Mouse (Mus musculus): ENCODE data around the gene Dennd5a. TPM values are rescaled to one million over a fixed set of nuclear protein-coding genes. Genes with fewer than 3 reads are reported as not detected.

Gene Dennd5a
- polyA plus RNA-seq, 1 experiment from 2014 or later, result 26.7 TPM

- H3K36me3 ChIP-seq (ENCODE audit: control insufficient read depth, insufficient read depth, low read length), result no peaks in the 10 kb centered on the region
- no peak overlapping the region for H3K4me3 ChIP-seq (ENCODE audit: low read depth, low read length)
- no peak overlapping the region for H3K4me2 ChIP-seq
- 77% methylated on average over 3 of the region's 3 CpGs for WGBS
- H3K9me3 ChIP-seq (ENCODE audit: control insufficient read depth, low read length), result no peaks in the 10 kb centered on the region
- no peak overlapping the region for H3K9ac ChIP-seq (ENCODE audit: low read depth, low read length)
- ATAC-seq (replicated peaks; ENCODE audit: low FRiP score) (no peak), DNase-seq (ENCODE audit: low spot score) (no peak)
- H3K27ac ChIP-seq (ENCODE audit: low read depth, low read length), result no peak overlapping the region
- H3K4me1 ChIP-seq (replicated peaks; ENCODE audit: control insufficient read depth, insufficient read depth, low read length), result 0 out of 2 replicates have a peak, but pooled peaks cover 8% of the 10 kb centered on the region
- H3K27me3 ChIP-seq (replicated peaks; ENCODE audit: control insufficient read depth, insufficient read depth, low read length), result peaks cover 55% of the 10 kb centered on the region
These were observed 93.6 kb downstream of the Dennd5a start for GRCm38 (mm10) chr7:109866643-109867042.

GRCm38 (mm10) chr7:109865370-109866229 is 94.7 kb downstream of the Dennd5a start, which contains the start of gene Scube2:
Gene Scube2 (minus strand): TSS chr7:109865679.
- ATAC-seq (replicated peaks; ENCODE audit: low FRiP score) (peak; percentile 73), DNase-seq (ENCODE audit: low spot score) (peak; percentile 48)
- Histone ChIP-seq H3K9ac (ENCODE audit: low read depth, low read length) (peak within 1 kb of the TSS; percentile 53), H3K9me3 (ENCODE audit: control insufficient read depth, low read length) (no peaks in the 10 kb centered on the region), H3K4me2 (peak within 1 kb of the TSS; percentile 96), H3K4me3 (ENCODE audit: low read depth, low read length) (peak within 1 kb of the TSS; percentile 63), H3K27ac (ENCODE audit: low read depth, low read length) (no peak within 1 kb of the TSS), H3K4me1 (replicated peaks; ENCODE audit: control insufficient read depth, insufficient read depth, low read length) (0 out of 2 replicates have a peak, but pooled peaks cover 8% of the 10 kb centered on the region), H3K27me3 (replicated peaks; ENCODE audit: control insufficient read depth, insufficient read depth, low read length) (peaks cover 55% of the 10 kb centered on the region), H3K36me3 (ENCODE audit: control insufficient read depth, insufficient read depth, low read length) (no peaks in the 10 kb centered on the region)
- 1% methylated on average over 56 of the region's 69 CpGs for WGBS

- Histone ChIP-seq H3K36me3 (ENCODE audit: control insufficient read depth, insufficient read depth, low read length) (no peaks in the 10 kb centered on the region), H3K4me1 (replicated peaks; ENCODE audit: control insufficient read depth, insufficient read depth, low read length) (peaks cover 11% of the 10 kb centered on the region; the same call in 1 of the 2 replicates), H3K9ac (ENCODE audit: low read depth, low read length) (no peak overlapping the region), H3K9me3 (ENCODE audit: control insufficient read depth, low read length) (no peaks in the 10 kb centered on the region), H3K4me3 (ENCODE audit: low read depth, low read length) (no peak overlapping the region), H3K27me3 (replicated peaks; ENCODE audit: control insufficient read depth, insufficient read depth, low read length) (peaks cover 56% of the 10 kb centered on the region), H3K27ac (ENCODE audit: low read depth, low read length) (no peak overlapping the region), H3K4me2 (no peak overlapping the region)
- DNase-seq (ENCODE audit: low spot score) (no peak), ATAC-seq (replicated peaks; ENCODE audit: low FRiP score) (no peak)
- WGBS, result 22% methylated on average over 4 of the region's 4 CpGs
These were observed 96.7 kb downstream of the Dennd5a start for GRCm38 (mm10) chr7:109863561-109863960.

- H3K36me3 ChIP-seq (ENCODE audit: control insufficient read depth, insufficient read depth, low read length), result no peaks in the 10 kb centered on the region
These were observed 100.1 kb downstream of the Dennd5a start for GRCm38 (mm10) chr7:109860162-109860561.

GRCm38 (mm10) chr7:109859354-109859753 is 100.9 kb downstream of the Dennd5a start:
- H3K4me3 ChIP-seq (ENCODE audit: low read depth, low read length), result no peak overlapping the region
- no peaks in the 10 kb centered on the region for H3K9me3 ChIP-seq (ENCODE audit: control insufficient read depth, low read length)
- peaks cover 20% of the 10 kb centered on the region for H3K27me3 ChIP-seq (replicated peaks; ENCODE audit: control insufficient read depth, insufficient read depth, low read length)
- no peak overlapping the region for H3K27ac ChIP-seq (ENCODE audit: low read depth, low read length)
- peaks cover 8% of the 10 kb centered on the region for H3K4me1 ChIP-seq (replicated peaks; ENCODE audit: control insufficient read depth, insufficient read depth, low read length)
- H3K36me3 ChIP-seq (ENCODE audit: control insufficient read depth, insufficient read depth, low read length), result no peaks in the 10 kb centered on the region
- no peak for DNase-seq (ENCODE audit: low spot score)
- ATAC-seq (replicated peaks; ENCODE audit: low FRiP score), result peak; percentile 49; the same call in 1 of the 2 replicates
- H3K9ac ChIP-seq (ENCODE audit: low read depth, low read length), result no peak overlapping the region
- 30% methylated on average over 6 of the region's 6 CpGs for WGBS
- no peak overlapping the region for H3K4me2 ChIP-seq

More at GRCm38 (mm10) chr7:109860162-109860561, 100.1 kb downstream of the Dennd5a start:
- Histone ChIP-seq H3K4me1 (replicated peaks; ENCODE audit: control insufficient read depth, insufficient read depth, low read length) (peaks cover 6% of the 10 kb centered on the region; the same call in 1 of the 2 replicates), H3K9me3 (ENCODE audit: control insufficient read depth, low read length) (no peaks in the 10 kb centered on the region), H3K27me3 (replicated peaks; ENCODE audit: control insufficient read depth, insufficient read depth, low read length) (peaks cover 29% of the 10 kb centered on the region), H3K27ac (ENCODE audit: low read depth, low read length) (no peak overlapping the region), H3K4me3 (ENCODE audit: low read depth, low read length) (no peak overlapping the region), H3K9ac (ENCODE audit: low read depth, low read length) (no peak overlapping the region), H3K4me2 (no peak overlapping the region)
- no peak for ATAC-seq (replicated peaks; ENCODE audit: low FRiP score)
- no peak for DNase-seq (ENCODE audit: low spot score)
- WGBS, result 92% methylated on average over 7 of the region's 7 CpGs

GRCm38 (mm10) chr7:109852752-109853212 is 107.5 kb downstream of the Dennd5a start:
- Histone ChIP-seq H3K4me1 (replicated peaks; ENCODE audit: control insufficient read depth, insufficient read depth, low read length) (peaks cover 26% of the 10 kb centered on the region), H3K27me3 (replicated peaks; ENCODE audit: control insufficient read depth, insufficient read depth, low read length) (0 out of 2 replicates have a peak, but pooled peaks cover 2% of the 10 kb centered on the region), H3K9me3 (ENCODE audit: control insufficient read depth, low read length) (no peaks in the 10 kb centered on the region), H3K4me3 (ENCODE audit: low read depth, low read length) (no peak overlapping the region), H3K9ac (ENCODE audit: low read depth, low read length) (no peak overlapping the region), H3K36me3 (ENCODE audit: control insufficient read depth, insufficient read depth, low read length) (no peaks in the 10 kb centered on the region), H3K4me2 (peak overlapping the region; percentile 36), H3K27ac (ENCODE audit: low read depth, low read length) (peak overlapping the region; percentile 50; the same call in 1 of the 2 replicates)
- DNase-seq (ENCODE audit: low spot score) (no peak), ATAC-seq (replicated peaks; ENCODE audit: low FRiP score) (peak; percentile 90)
- 10% methylated on average over 7 of the region's 7 CpGs for WGBS

- Histone ChIP-seq H3K27ac (ENCODE audit: low read depth, low read length) (no peak overlapping the region), H3K4me2 (no peak overlapping the region), H3K4me1 (replicated peaks; ENCODE audit: control insufficient read depth, insufficient read depth, low read length) (peaks cover 26% of the 10 kb centered on the region), H3K27me3 (replicated peaks; ENCODE audit: control insufficient read depth, insufficient read depth, low read length) (0 out of 2 replicates have a peak, but pooled peaks cover 2% of the 10 kb centered on the region), H3K9ac (ENCODE audit: low read depth, low read length) (no peak overlapping the region), H3K9me3 (ENCODE audit: control insufficient read depth, low read length) (no peaks in the 10 kb centered on the region), H3K36me3 (ENCODE audit: control insufficient read depth, insufficient read depth, low read length) (no peaks in the 10 kb centered on the region), H3K4me3 (ENCODE audit: low read depth, low read length) (no peak overlapping the region)
- ATAC-seq (replicated peaks; ENCODE audit: low FRiP score) (no peak), DNase-seq (ENCODE audit: low spot score) (no peak)
- 66% methylated on average over 7 of the region's 7 CpGs for WGBS
These were observed 108.3 kb downstream of the Dennd5a start for GRCm38 (mm10) chr7:109852017-109852416.

GRCm38 (mm10) chr7:109850531-109850930 is 109.7 kb downstream of the Dennd5a start:
- Histone ChIP-seq H3K4me1 (replicated peaks; ENCODE audit: control insufficient read depth, insufficient read depth, low read length) (peaks cover 26% of the 10 kb centered on the region), H3K36me3 (ENCODE audit: control insufficient read depth, insufficient read depth, low read length) (no peaks in the 10 kb centered on the region), H3K27me3 (replicated peaks; ENCODE audit: control insufficient read depth, insufficient read depth, low read length) (0 out of 2 replicates have a peak, but pooled peaks cover 2% of the 10 kb centered on the region), H3K4me3 (ENCODE audit: low read depth, low read length) (no peak overlapping the region), H3K4me2 (no peak overlapping the region), H3K9ac (ENCODE audit: low read depth, low read length) (no peak overlapping the region), H3K27ac (ENCODE audit: low read depth, low read length) (no peak overlapping the region), H3K9me3 (ENCODE audit: control insufficient read depth, low read length) (no peaks in the 10 kb centered on the region)
- ATAC-seq (replicated peaks; ENCODE audit: low FRiP score), result no peak
- 71% methylated on average over 3 of the region's 3 CpGs for WGBS
- no peak for DNase-seq (ENCODE audit: low spot score)
